Mouse (Mus musculus): ENCODE data around the gene Samd4b.

GRCm38 (mm10) chr7:28547154-28547553 is 50.8 kb downstream of the Samd4b start, which contains the start of gene Nccrp1:
- TF ChIP-seq POLR2A (IDR thresholded peaks at IDR 0.05; ENCODE audit: control insufficient read depth in 1 of 2, insufficient read depth in 1 of 2, low read depth in 1 of 2, low read length in 2 of 2, poor library complexity in 1 of 2) (no peak), USF2 (IDR thresholded peaks at IDR 0.05; ENCODE audit: borderline replicate concordance in 1 of 2, insufficient read depth in 1 of 2, low read depth in 1 of 2, low read length in 2 of 2) (no peak), ZNF384 (IDR thresholded peaks at IDR 0.05; ENCODE audit: low read depth, low read length) (no peak), MAZ (IDR thresholded peaks at IDR 0.05; ENCODE audit: low read depth, low read length) (no peak), CTCF (IDR thresholded peaks at IDR 0.05 in 2 of 3, conservative IDR thresholded peaks at IDR 0.05 in 1 of 3; ENCODE audit: control insufficient read depth in 1 of 3, insufficient read depth in 1 of 3, low read depth in 2 of 3, low read length in 3 of 3, poor library complexity in 1 of 3, severe bottlenecking in 1 of 3) (no peak), GATA1 (IDR thresholded peaks at IDR 0.05; ENCODE audit: low read depth, low read length) (no peak), EP300 (IDR thresholded peaks at IDR 0.05; ENCODE audit: low read depth in 1 of 2, low read length in 2 of 2) (no peak), MYC (IDR thresholded peaks at IDR 0.05; ENCODE audit: low read depth, low read length) (no peak), ZKSCAN1 (IDR thresholded peaks at IDR 0.05; ENCODE audit: low read depth, low read length) (no peak), NELFE (IDR thresholded peaks at IDR 0.05; ENCODE audit: low read depth, low read length) (no peak)

Measured in MEL (cell line).